Mouse (Mus musculus) G1E (cell line): ENCODE data around the gene Adcy2. TPM values are rescaled to one million over a fixed set of nuclear protein-coding genes. Genes with fewer than 3 reads are reported as not detected.

ENCODE experiments used
- ATAC-seq: 2 replicates; pipeline ENCODE4 v1.8.0; 2016; ENCODE audit warnings: mild to moderate bottlenecking; ENCODE audit not compliant: insufficient number of reproducible peaks, poor library complexity, low FRiP score, severe bottlenecking; ENCODE audit errors: extremely low read depth
- DNase-seq: peaks from one replicate; pipeline ENCODE4 v3.0.0; 2012; ENCODE audit warnings: low spot score
- H3K27me3 ChIP-seq: 2 replicates; pipeline ENCODE4 v1.6.1; 2012; ENCODE audit warnings: mild to moderate bottlenecking, low read length, inconsistent platforms; ENCODE audit not compliant: insufficient read depth
- H3K36me3 ChIP-seq: replicated peaks from 2 replicates; pipeline ENCODE3; 2012; ENCODE audit warnings: mild to moderate bottlenecking, inconsistent platforms
- H3K4me1 ChIP-seq: 2 replicates; pipeline ENCODE4 v1.6.1; 2012; ENCODE audit warnings: low read depth, low read length, inconsistent platforms, mixed read lengths; ENCODE audit not compliant: insufficient read depth
- H3K4me3 ChIP-seq: 2 replicates; pipeline ENCODE4 v1.5.1; 2012; ENCODE audit warnings: low read depth, mild to moderate bottlenecking, inconsistent platforms, low read length, moderate library complexity, mixed read lengths
- H3K9me3 ChIP-seq: replicated peaks from 2 replicates; pipeline ENCODE4 v1.6.1; 2012; ENCODE audit warnings: inconsistent platforms
- CTCF ChIP-seq: IDR thresholded peaks from 2 replicates; pipeline ENCODE4 v1.5.1; 2012; ENCODE audit warnings: low read depth, low read length, inconsistent platforms, mixed read lengths
- GATA1 ChIP-seq: IDR thresholded peaks from 2 replicates; pipeline ENCODE4 v1.6.1; 2012; ENCODE audit warnings: borderline replicate concordance, low read length, inconsistent platforms, mixed read lengths
- GATA2 ChIP-seq: IDR thresholded peaks from 2 replicates; pipeline ENCODE4 v1.6.1; 2012; ENCODE audit warnings: low read depth, low read length, inconsistent platforms, borderline replicate concordance
- POLR2AphosphoS5 ChIP-seq: IDR thresholded peaks from 2 replicates; pipeline ENCODE4 v1.6.1; 2012; ENCODE audit warnings: low read depth, low read length, inconsistent platforms; ENCODE audit not compliant: insufficient replicate concordance
- TAL1 ChIP-seq: conservative IDR thresholded peaks from 2 replicates; pipeline ENCODE4 v1.6.1; 2012; ENCODE audit warnings: low read depth, low read length, inconsistent platforms, mixed read lengths
- polyA plus RNA-seq: library from polyadenylated mRNA; stranded (reverse); fragments of >175 nt; gene quantifications from 2 replicates; pipeline ENCODE4 v1.2.3, GENCODE M21; 2012
- total RNA-seq, 2 experiments: library from RNA; stranded (forward) in 1 of 2; stranded (reverse) in 1 of 2; fragments of 200-1000 nt in 1 of 2; fragments of >200 nt in 1 of 2; fragmentation: Nextera tagmentation in 1 of 2; gene quantifications; 2 replicates each; pipeline ENCODE4 v1.2.3; 2014 to 2017

Adcy2 gene
- total and polyA plus RNA-seq, 3 experiments: 0.05 TPM; not detected in 2

GRCm38 (mm10) chr13:68765896-68766578 lies 233.3 kb downstream of the Adcy2 start:
- no peak for ATAC-seq

GRCm38 (mm10) chr13:68764614-68765013 lies 234.7 kb downstream of the Adcy2 start:
- no peaks in the 10 kb centered on the region for H3K4me1 ChIP-seq
- H3K4me3 ChIP-seq: no peak overlapping the region
- peaks cover 25% of the 10 kb centered on the region for H3K9me3 ChIP-seq
- DNase-seq (no peak), ATAC-seq (no peak)
- no peaks in the 10 kb centered on the region for H3K36me3 ChIP-seq
- no peak for TF ChIP-seq TAL1
- TF ChIP-seq POLR2AphosphoS5: no peak
- no peak for TF ChIP-seq CTCF
- no peak for TF ChIP-seq GATA1
- no peak for TF ChIP-seq GATA2
- no peaks in the 10 kb centered on the region for H3K27me3 ChIP-seq

More at GRCm38 (mm10) chr13:68765896-68766578, 233.3 kb downstream of the Adcy2 start:
- TF ChIP-seq GATA2 (no peak), GATA1 (no peak), POLR2AphosphoS5 (no peak), TAL1 (no peak), CTCF (no peak)
- Histone ChIP-seq H3K27me3 (no peaks in the 10 kb centered on the region), H3K9me3 (peaks cover 22% of the 10 kb centered on the region), H3K36me3 (no peaks in the 10 kb centered on the region), H3K4me3 (no peak overlapping the region), H3K4me1 (no peaks in the 10 kb centered on the region)
- no peak for DNase-seq

- Histone ChIP-seq H3K9me3 (peaks cover 36% of the 10 kb centered on the region), H3K4me1 (no peaks in the 10 kb centered on the region), H3K4me3 (no peak overlapping the region), H3K36me3 (no peaks in the 10 kb centered on the region), H3K27me3 (no peaks in the 10 kb centered on the region)
- no peak for TF ChIP-seq TAL1
- DNase-seq (no peak), ATAC-seq (no peak)
These were observed 249.5 kb downstream of the Adcy2 start for GRCm38 (mm10) chr13:68749801-68750200.

GRCm38 (mm10) chr13:68749370-68749769 lies 250.0 kb downstream of the Adcy2 start:
- ATAC-seq (no peak), DNase-seq (no peak)
- Histone ChIP-seq H3K27me3 (no peaks in the 10 kb centered on the region), H3K4me1 (no peaks in the 10 kb centered on the region), H3K9me3 (peaks cover 36% of the 10 kb centered on the region), H3K4me3 (no peak overlapping the region), H3K36me3 (no peaks in the 10 kb centered on the region)
- TF ChIP-seq POLR2AphosphoS5 (no peak), CTCF (no peak), TAL1 (no peak), GATA2 (no peak), GATA1 (no peak)

GRCm38 (mm10) chr13:68745426-68745825 lies 253.9 kb downstream of the Adcy2 start:
- Histone ChIP-seq H3K4me1 (no peaks in the 10 kb centered on the region), H3K4me3 (no peak overlapping the region), H3K27me3 (no peaks in the 10 kb centered on the region), H3K36me3 (no peaks in the 10 kb centered on the region), H3K9me3 (peaks cover 32% of the 10 kb centered on the region)
- ATAC-seq (no peak), DNase-seq (no peak)
- no peak for TF ChIP-seq POLR2AphosphoS5
- TF ChIP-seq GATA1: no peak
- TF ChIP-seq TAL1: no peak
- TF ChIP-seq GATA2: no peak
- TF ChIP-seq CTCF: no peak

GRCm38 (mm10) chr13:68712661-68713060 lies 286.7 kb downstream of the Adcy2 start:
- Histone ChIP-seq H3K27me3 (no peaks in the 10 kb centered on the region), H3K4me3 (no peak overlapping the region), H3K4me1 (no peaks in the 10 kb centered on the region), H3K36me3 (no peaks in the 10 kb centered on the region), H3K9me3 (peaks cover 24% of the 10 kb centered on the region)
- no peak for ATAC-seq
- DNase-seq: no peak
- TF ChIP-seq CTCF: no peak
- no peak for TF ChIP-seq GATA2
- TF ChIP-seq GATA1: no peak
- no peak for TF ChIP-seq POLR2AphosphoS5
- TF ChIP-seq TAL1: no peak
